Comparison of ENCODE assay signal across 35 mouse cellular contexts in the genomic region with DNA sequence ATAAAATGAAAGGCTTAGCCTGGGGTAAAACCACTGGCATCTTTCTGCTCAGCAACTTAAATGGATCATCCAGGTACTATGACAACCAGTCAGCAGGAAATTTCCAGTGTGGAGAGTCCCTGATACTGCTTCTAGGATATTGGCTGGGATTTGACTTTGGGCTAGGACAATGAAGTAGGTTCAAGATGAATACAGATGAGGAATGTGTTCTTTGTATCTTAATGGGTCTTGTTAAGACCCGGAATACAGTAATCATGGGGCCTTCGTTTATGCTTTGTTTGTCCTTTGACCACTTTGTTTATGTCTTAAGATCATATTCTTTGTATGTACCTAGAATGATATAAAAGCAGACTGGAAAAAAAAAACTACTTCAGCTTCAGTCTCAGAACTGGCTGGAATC.
"Had no signal": no experiment of that assay in that cellular context is flagged by ENCODE, and none has a peak within 500 bp of the region (broad histone marks: within the 10 kb centered on the region; RNA-seq: fewer than 3 reads in every experiment).

No protein-coding gene starts in this region.

- H3K9me3 ChIP-seq: heart, embryonic 12.5 days; heart, embryonic 13.5 days; heart, embryonic 15.5 days; hindbrain, embryonic 10.5 days; hindbrain, embryonic 12.5 days; hindbrain, embryonic 13.5 days; hindbrain, embryonic 15.5 days; intestine, embryonic 15.5 days; kidney, embryonic 15.5 days had no signal

- H3K27me3 ChIP-seq: heart, embryonic 12.5 days; heart, embryonic 13.5 days; heart, embryonic 15.5 days; hindbrain, embryonic 12.5 days; hindbrain, embryonic 13.5 days; hindbrain, embryonic 15.5 days; intestine, embryonic 15.5 days; kidney, embryonic 15.5 days had no signal

- H3K4me2 ChIP-seq: heart, embryonic 11.5 days; heart, embryonic 12.5 days; heart, embryonic 13.5 days; heart, embryonic 15.5 days; hindbrain, embryonic 12.5 days; hindbrain, embryonic 13.5 days; hindbrain, embryonic 14.5 days; hindbrain, embryonic 15.5 days; intestine, embryonic 15.5 days; kidney, embryonic 15.5 days had no signal

- DNase-seq: heart, postnatal 10 days; heart, postnatal 14 days; heart, postnatal 36 days; heart, postnatal 4 days; kidney, adult 11 months; kidney, adult 18-20 months; kidney, adult 2 months; kidney, adult 8-10 months; kidney, adult 9 months; kidney, postnatal 10 days; kidney, postnatal 14 days; kidney, postnatal 25 days; kidney, postnatal 36 days; kidney, postnatal 4 days; layer of hippocampus, adult 9-11 months; layer of hippocampus, postnatal 36 days had no signal

- H3K9ac ChIP-seq: heart, embryonic 12.5 days; heart, embryonic 13.5 days; heart, embryonic 15.5 days; hindbrain, embryonic 12.5 days; hindbrain, embryonic 13.5 days; hindbrain, embryonic 14.5 days; hindbrain, embryonic 15.5 days; intestine, embryonic 15.5 days; kidney, embryonic 15.5 days had no signal

- H3K4me1 ChIP-seq: heart, embryonic 12.5 days; heart, embryonic 13.5 days; heart, embryonic 15.5 days; hindbrain, embryonic 10.5 days; hindbrain, embryonic 12.5 days; hindbrain, embryonic 13.5 days; hindbrain, embryonic 15.5 days; intestine, embryonic 15.5 days; kidney, embryonic 15.5 days had no signal

- ATAC-seq: hindbrain, embryonic 16.5 days; hindbrain, postnatal 0 days; inflammation-experienced regulatory T-cells, adult 6 months; intestine, embryonic 15.5 days; intestine, embryonic 16.5 days; intestine, postnatal 0 days had no signal

- H3K4me3 ChIP-seq: heart, embryonic 12.5 days; heart, embryonic 13.5 days; heart, embryonic 15.5 days; hindbrain, embryonic 10.5 days; hindbrain, embryonic 12.5 days; hindbrain, embryonic 13.5 days; hindbrain, embryonic 15.5 days; intestine, embryonic 15.5 days; kidney, embryonic 15.5 days; layer of hippocampus, adult 2 months; left cerebral cortex, adult 2 months had no signal

- H3K27ac ChIP-seq: heart, embryonic 13.5 days; heart, embryonic 15.5 days; hindbrain, embryonic 10.5 days; hindbrain, embryonic 12.5 days; hindbrain, embryonic 13.5 days; hindbrain, embryonic 14.5 days; hindbrain, embryonic 15.5 days; hindbrain, postnatal 0 days; intestine, embryonic 15.5 days; kidney, embryonic 15.5 days; kidney, postnatal 0 days; layer of hippocampus, adult 2 months; left cerebral cortex, adult 2 months had no signal

- H3K36me3 ChIP-seq: heart, embryonic 12.5 days; heart, embryonic 13.5 days; heart, embryonic 15.5 days; hindbrain, embryonic 10.5 days; hindbrain, embryonic 12.5 days; hindbrain, embryonic 13.5 days; hindbrain, embryonic 15.5 days; intestine, embryonic 15.5 days; kidney, embryonic 15.5 days had no signal
